In the genomic region with DNA sequence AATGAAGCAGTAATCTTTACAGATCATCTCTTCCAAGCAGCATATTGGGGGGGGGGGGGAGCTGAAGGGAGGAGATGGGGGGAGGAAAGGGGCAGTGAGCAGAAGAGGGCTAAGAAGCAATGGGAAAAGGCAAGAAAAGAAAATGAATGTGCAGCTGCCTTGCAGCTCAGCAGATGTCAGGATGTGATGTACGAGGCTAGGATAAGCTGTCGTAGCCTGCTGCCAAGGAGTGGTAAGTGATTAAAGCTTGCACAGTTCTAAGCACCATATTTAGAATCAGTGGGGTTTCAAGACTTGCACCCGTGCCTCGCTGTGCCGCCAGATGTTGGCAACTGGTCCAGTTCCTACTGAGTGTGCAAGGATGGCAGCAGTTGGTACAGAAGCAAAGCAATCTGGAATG, we compare ENCODE assay signal across 16 mouse cellular contexts. TPM values are rescaled to one million over a fixed set of nuclear protein-coding genes. Genes with fewer than 3 reads are reported as not detected.
DNase-seq lines count a peak whose midpoint lies in the region; ATAC-seq and TF ChIP-seq lines count a peak whose summit lies in the region.
"Had no signal": no experiment of that assay in that cellular context is flagged by ENCODE, and none has a peak within 500 bp of the region (broad histone marks: within the 10 kb centered on the region; RNA-seq: fewer than 3 reads in every experiment).

No protein-coding gene starts in this region.

- H3K4me3 ChIP-seq in forebrain, embryonic 15.5 days = no peak overlapping the region
- H3K4me3 ChIP-seq in midbrain, postnatal 0 days (ENCODE audit: low read depth, low read length) = no peak overlapping the region
- H3K4me3 ChIP-seq in thymus, adult 2 months (ENCODE audit: control insufficient read depth, insufficient read depth, low read length) = no peak overlapping the region
- no peak overlapping the region for H3K4me3 ChIP-seq in heart, adult 2 months
- H3K4me3 ChIP-seq: embryonic facial prominence, embryonic 10.5 days; layer of hippocampus, adult 2 months; limb, embryonic 10.5 days; myocyte had no signal

- WGBS in forebrain, embryonic 15.5 days = 48% methylated on average over 5 of the region's 5 CpGs
- 56% methylated on average over 5 of the region's 5 CpGs for WGBS in midbrain, postnatal 0 days
- WGBS in thymus, adult 2 months = 98% methylated on average over 5 of the region's 5 CpGs
- WGBS in heart, adult 2 months = 66% methylated on average over 5 of the region's 5 CpGs

- H3K9me3 ChIP-seq in forebrain, embryonic 15.5 days = no peaks in the 10 kb centered on the region
- no peaks in the 10 kb centered on the region for H3K9me3 ChIP-seq in midbrain, postnatal 0 days (ENCODE audit: low read length)
- H3K9me3 ChIP-seq: embryonic facial prominence, embryonic 10.5 days; limb, embryonic 10.5 days had no signal

- 0 out of 2 replicates have a peak, but pooled peaks cover 6% of the 10 kb centered on the region for H3K36me3 ChIP-seq in forebrain, embryonic 15.5 days
- H3K36me3 ChIP-seq in midbrain, postnatal 0 days (ENCODE audit: insufficient read depth, low read length) = no peaks in the 10 kb centered on the region; the same call in 1 of the 2 replicates
- peaks cover 7% of the 10 kb centered on the region for H3K36me3 ChIP-seq in thymus, adult 2 months (ENCODE audit: control insufficient read depth, insufficient read depth, low read length)
- H3K36me3 ChIP-seq in heart, adult 2 months (ENCODE audit: control insufficient read depth, insufficient read depth, low read length) = no peaks in the 10 kb centered on the region

- H3K79me2 ChIP-seq in heart, adult 2 months (replicated peaks; ENCODE audit: control insufficient read depth, insufficient read depth, low read length) = no peaks in the 10 kb centered on the region

- H3K4me1 ChIP-seq in forebrain, embryonic 15.5 days = peaks cover 8% of the 10 kb centered on the region; the same call in 1 of the 2 replicates
- no peaks in the 10 kb centered on the region for H3K4me1 ChIP-seq in midbrain, postnatal 0 days (ENCODE audit: insufficient read depth, low read length)
- H3K4me1 ChIP-seq in thymus, adult 2 months (replicated peaks; ENCODE audit: control insufficient read depth, insufficient read depth, low read length) = no peaks in the 10 kb centered on the region
- no peaks in the 10 kb centered on the region for H3K4me1 ChIP-seq in heart, adult 2 months (ENCODE audit: control insufficient read depth, insufficient read depth, low read length)
- H3K4me1 ChIP-seq: embryonic facial prominence, embryonic 10.5 days had no signal

- intact Hi-C loops in heart, adult 2 months (cut with DNase I) = no loop called here

- H3K9ac ChIP-seq in forebrain, embryonic 15.5 days (replicated peaks) = no peak overlapping the region
- no peak overlapping the region for H3K9ac ChIP-seq in midbrain, postnatal 0 days (replicated peaks; ENCODE audit: low read length, poor library complexity, severe bottlenecking)
- no peak overlapping the region for H3K9ac ChIP-seq in heart, adult 2 months (ENCODE audit: low read depth, low read length)
- H3K9ac ChIP-seq: liver, embryonic 14.5 days had no signal

- no peak for TF ChIP-seq EP300 in heart, adult 2 months (IDR thresholded peaks at IDR 0.05; ENCODE audit: insufficient read depth, low read depth, low read length)

- ATAC-seq in forebrain, embryonic 15.5 days (replicated peaks) = no peak
- no peak for ATAC-seq in midbrain, postnatal 0 days (ENCODE audit: low FRiP score)
- ATAC-seq: CD4-positive, CD25-positive, alpha-beta regulatory T cell, adult 4 months had no signal

- H3K4me2 ChIP-seq in forebrain, embryonic 15.5 days (replicated peaks) = no peak overlapping the region
- no peak overlapping the region for H3K4me2 ChIP-seq in midbrain, postnatal 0 days (ENCODE audit: low read depth, low read length, poor library complexity, severe bottlenecking)

- DNase-seq in layer of hippocampus, adult 9-11 months = peak; percentile 10
- no peak for DNase-seq in layer of hippocampus, postnatal 36 days
- peak; percentile 2 for DNase-seq in NIH3T3 (ENCODE audit: low read depth)
- peak; percentile 46 for DNase-seq in midbrain, postnatal 0 days (ENCODE audit: low spot score)
- no peak for DNase-seq in thymus, adult 2 months
- DNase-seq in heart, adult 2 months = no peak
- DNase-seq: cerebellum, adult 8-10 months; lung, postnatal 36 days; thymus, postnatal 14 days had no signal

- TF ChIP-seq CTCF in midbrain, postnatal 0 days (IDR thresholded peaks at IDR 0.05) = no peak
- TF ChIP-seq CTCF in thymus, adult 2 months (IDR thresholded peaks at IDR 0.05; ENCODE audit: borderline replicate concordance, control insufficient read depth, extremely low read depth, insufficient read depth, low read length, poor library complexity) = no peak
- TF ChIP-seq CTCF in heart, adult 2 months (IDR thresholded peaks at IDR 0.05) = no peak

- no peak for TF ChIP-seq POLR2A in thymus, adult 2 months (IDR thresholded peaks at IDR 0.05; ENCODE audit: control insufficient read depth, extremely low read depth, insufficient read depth, low read length, poor library complexity)
- TF ChIP-seq POLR2A in heart, adult 2 months (IDR thresholded peaks at IDR 0.05; ENCODE audit: insufficient read depth, low read depth, low read length) = no peak

- no peaks in the 10 kb centered on the region for H3K27me3 ChIP-seq in forebrain, embryonic 15.5 days
- H3K27me3 ChIP-seq in midbrain, postnatal 0 days (ENCODE audit: insufficient read depth, low read length) = no peaks in the 10 kb centered on the region
- H3K27me3 ChIP-seq in thymus, adult 2 months (ENCODE audit: control insufficient read depth, insufficient read depth, low read length) = no peaks in the 10 kb centered on the region
- H3K27me3 ChIP-seq in heart, adult 2 months (ENCODE audit: control insufficient read depth, insufficient read depth, low read length) = no peaks in the 10 kb centered on the region

- H3K27ac ChIP-seq in forebrain, embryonic 15.5 days (replicated peaks) = peak overlapping the region; percentile 48; the same call in 1 of the 2 replicates
- 0 out of 2 replicates have a peak overlapping the region, but pooled peaks have one; percentile 32 for H3K27ac ChIP-seq in midbrain, postnatal 0 days (ENCODE audit: low read depth, low read length)
- H3K27ac ChIP-seq in thymus, adult 2 months (ENCODE audit: control insufficient read depth, insufficient read depth, low read length) = no peak overlapping the region
- H3K27ac ChIP-seq in heart, adult 2 months = no peak overlapping the region
- H3K27ac ChIP-seq: embryonic facial prominence, embryonic 10.5 days; layer of hippocampus, adult 2 months; limb, embryonic 10.5 days; liver, embryonic 14.5 days had no signal

RNA-seq across cellular contexts. Expression of a gene that starts 48.8 kb away (rescaled TPM):
- total RNA-seq in layer of hippocampus, postnatal 36 days (2021) = 10 to 100 TPM; 20.4 to 21.6 TPM
- 54.0 and 54.8 TPM in 2 replicates for polyA plus RNA-seq in forebrain, embryonic 15.5 days (2015; fragmentation: Nextera tagmentation; extraction: Ambion mirVana)
- total RNA-seq in midbrain, postnatal 0 days (2014; rRNA removed) = 24.8 and 27.3 TPM in 2 replicates
- polyA plus RNA-seq in midbrain, postnatal 0 days (2015; fragmentation: Nextera tagmentation; extraction: Ambion mirVana) = 34.9 and 39.2 TPM in 2 replicates
- polyA plus RNA-seq in thymus, adult 2 months (2012; rRNA removed) = 5.6 and 6.9 TPM in 2 replicates
- 10 to 100 TPM; 13.8 to 14.3 TPM for total RNA-seq in heart, adult 2 months (2021)
- 2.9 TPM in 2 replicates for polyA plus RNA-seq in heart, adult 2 months (2012; rRNA removed)

Comparison
In these comparisons a context has a peak if more than half of its experiments do, and no peak if none do; other contexts are left out.
1. DNase-seq: peak in layer of hippocampus, adult 9-11 months (single experiment), NIH3T3 (single experiment) and midbrain, postnatal 0 days (single experiment); none in layer of hippocampus, postnatal 36 days (0 of 2), thymus, adult 2 months (single experiment) and heart, adult 2 months (0 of 2).
2. H3K27ac ChIP-seq: peak in forebrain, embryonic 15.5 days (single experiment) and midbrain, postnatal 0 days (single experiment); none in thymus, adult 2 months (single experiment) and heart, adult 2 months (single experiment).